Mouse (Mus musculus) midbrain, embryonic 11.5 days (tissue): ENCODE measurements at regions not wholly inside any gene's neighbourhood (a gene's known extent, or its start where the extent isn't known, plus 50 kb on each side); places are given as distances from the start of the nearest gene placed in this dataset.

Experiments used
- ATAC-seq: fragments of 200-750 bp; cut with Nextera tagmentation; 2 replicates; pipeline ENCODE4 v1.8.0; 2017; ENCODE audit warnings: moderate TSS enrichment, moderate library complexity; ENCODE audit not compliant: low FRiP score
- DNase-seq: peaks from one replicate; pipeline ENCODE4 v3.0.0; 2015; ENCODE audit warnings: low spot score; ENCODE audit errors: missing footprints
- H3K27ac ChIP-seq: fragments of 300-500 bp; sonication (generic); 2 replicates; pipeline ENCODE4 v1.5.1; 2014; ENCODE audit warnings: low read depth, low read length
- H3K27me3 ChIP-seq: fragments of 300-500 bp; sonication (generic); 2 replicates; pipeline ENCODE4 v1.6.1; 2014; ENCODE audit warnings: mild to moderate bottlenecking, low read length, moderate library complexity, mixed read lengths; ENCODE audit not compliant: control insufficient read depth, insufficient read depth
- H3K36me3 ChIP-seq: fragments of 300-500 bp; sonication (generic); 2 replicates; pipeline ENCODE4 v1.6.1; 2014; ENCODE audit warnings: mild to moderate bottlenecking, low read length, moderate library complexity, mixed read lengths; ENCODE audit not compliant: control insufficient read depth, insufficient read depth
- H3K4me1 ChIP-seq: fragments of 300-500 bp; sonication (generic); 2 replicates; pipeline ENCODE4 v1.6.1; 2014; ENCODE audit warnings: low read length; ENCODE audit not compliant: control insufficient read depth, insufficient read depth
- H3K4me2 ChIP-seq: fragments of 300-500 bp; sonication (generic); 2 replicates; pipeline ENCODE4 v1.6.1; 2014; ENCODE audit warnings: mild to moderate bottlenecking, moderate library complexity
- H3K4me3 ChIP-seq: fragments of 300-500 bp; sonication (generic); 2 replicates; pipeline ENCODE4 v1.5.1; 2014; ENCODE audit warnings: low read depth, low read length
- H3K9ac ChIP-seq: fragments of 300-500 bp; sonication (generic); 2 replicates; pipeline ENCODE4 v1.6.1; 2014; ENCODE audit warnings: low read length
- H3K9me3 ChIP-seq: fragments of 300-500 bp; sonication (generic); 2 replicates; pipeline ENCODE4 v1.6.1; 2016; ENCODE audit warnings: low read length; ENCODE audit not compliant: control insufficient read depth
- WGBS: fragments of 180-500 bp; shearing (Covaris S2); extraction: QIAGEN DNeasy Blood & Tissue Kit; methylation state at CpG from one replicate; pipeline ENCODE4 v1.1.7; 2014; 5-methylcytosine and 5-hydroxymethylcytosine counted together

GRCm38 (mm10) chr4:17160500-17160899 is 2444.8 kb upstream of the Gm12353 start:
- DNase-seq (no peak), ATAC-seq (no peak)
- Histone ChIP-seq H3K36me3 (no peaks in the 10 kb centered on the region), H3K9me3 (no peaks in the 10 kb centered on the region), H3K27me3 (no peaks in the 10 kb centered on the region), H3K9ac (no peak overlapping the region), H3K4me2 (no peak overlapping the region), H3K4me1 (no peaks in the 10 kb centered on the region), H3K4me3 (no peak overlapping the region), H3K27ac (no peak overlapping the region)

DNA sequence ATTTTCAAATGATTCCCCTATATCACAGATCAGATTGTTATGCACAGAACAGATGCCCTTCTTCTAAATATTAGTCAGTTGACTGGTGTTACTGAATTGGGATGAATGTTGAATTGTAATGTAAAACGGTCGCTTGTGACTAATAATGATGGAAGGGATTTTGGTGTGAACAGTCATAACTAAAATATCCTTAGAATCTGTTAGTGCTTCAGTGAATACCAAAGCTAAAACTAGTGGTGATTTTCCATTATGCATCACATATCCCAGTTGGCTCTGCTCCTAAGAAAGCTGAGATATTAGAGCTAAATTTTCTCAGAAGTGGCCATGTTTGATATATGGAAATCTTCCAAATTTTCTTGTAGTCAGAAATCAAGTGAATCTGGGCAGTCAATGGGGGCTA is 2441.7 kb upstream of the Gm12353 start:
- Histone ChIP-seq H3K27me3 (no peaks in the 10 kb centered on the region), H3K9me3 (no peaks in the 10 kb centered on the region), H3K4me1 (no peaks in the 10 kb centered on the region), H3K9ac (no peak overlapping the region), H3K4me2 (no peak overlapping the region), H3K4me3 (no peak overlapping the region), H3K27ac (no peak overlapping the region), H3K36me3 (no peaks in the 10 kb centered on the region)
- DNase-seq (no peak), ATAC-seq (no peak)
- 93% methylated on average over 2 of the region's 2 CpGs for WGBS

DNA sequence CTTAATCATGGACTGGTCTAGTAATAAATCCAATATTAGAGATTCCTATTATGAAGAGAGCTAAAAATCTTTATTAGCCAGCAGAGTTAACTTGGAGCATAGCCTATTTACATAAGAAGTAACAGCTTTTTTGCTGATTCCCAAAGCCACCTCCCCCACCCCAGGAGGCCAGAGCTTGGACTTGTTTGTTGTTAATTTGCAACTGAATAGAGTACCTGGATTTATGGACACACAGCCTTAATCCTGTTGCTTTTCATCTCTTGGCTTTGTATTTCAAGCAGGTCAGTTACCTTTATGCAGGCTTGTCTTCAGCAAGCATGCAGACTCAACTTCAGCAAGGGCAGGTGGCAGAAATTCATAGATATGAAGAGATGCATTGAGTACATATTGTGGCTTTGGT is 2396.5 kb upstream of the Gm12353 start:
- Histone ChIP-seq H3K9ac (no peak overlapping the region), H3K27ac (no peak overlapping the region), H3K4me3 (no peak overlapping the region), H3K4me2 (no peak overlapping the region), H3K27me3 (no peaks in the 10 kb centered on the region), H3K9me3 (no peaks in the 10 kb centered on the region), H3K4me1 (no peaks in the 10 kb centered on the region), H3K36me3 (no peaks in the 10 kb centered on the region)
- DNase-seq (peak; percentile 77), ATAC-seq (no peak)

DNA sequence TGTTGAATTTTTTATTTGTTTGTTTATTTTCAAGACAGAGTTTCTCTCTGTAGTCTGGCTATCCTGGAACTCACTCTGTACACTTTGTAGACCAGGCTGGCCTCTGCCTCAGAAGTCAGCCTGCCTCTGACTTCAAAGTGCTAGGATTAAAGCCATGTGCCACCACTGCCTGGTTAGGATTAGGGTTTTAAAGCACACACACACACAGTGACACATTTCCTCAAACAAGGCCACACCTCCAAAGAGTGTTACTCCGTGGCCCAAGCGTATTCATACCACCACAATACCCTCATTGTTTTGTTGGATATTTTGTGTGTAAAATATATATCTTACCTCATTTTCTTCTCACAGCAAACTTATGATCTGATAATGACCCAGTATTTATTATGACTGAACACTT is 2365.4 kb upstream of the Gm12353 start:
- no peaks in the 10 kb centered on the region for H3K4me1 ChIP-seq
- no peak overlapping the region for H3K4me3 ChIP-seq
- no peak overlapping the region for H3K4me2 ChIP-seq
- 72% methylated on average over 2 of the region's 2 CpGs for WGBS
- H3K36me3 ChIP-seq: no peaks in the 10 kb centered on the region
- peak; percentile 55; the same call in 1 of the 2 replicates for ATAC-seq
- no peaks in the 10 kb centered on the region for H3K27me3 ChIP-seq
- no peak overlapping the region for H3K9ac ChIP-seq
- no peak overlapping the region for H3K27ac ChIP-seq
- H3K9me3 ChIP-seq: no peaks in the 10 kb centered on the region
- no peak for DNase-seq

DNA sequence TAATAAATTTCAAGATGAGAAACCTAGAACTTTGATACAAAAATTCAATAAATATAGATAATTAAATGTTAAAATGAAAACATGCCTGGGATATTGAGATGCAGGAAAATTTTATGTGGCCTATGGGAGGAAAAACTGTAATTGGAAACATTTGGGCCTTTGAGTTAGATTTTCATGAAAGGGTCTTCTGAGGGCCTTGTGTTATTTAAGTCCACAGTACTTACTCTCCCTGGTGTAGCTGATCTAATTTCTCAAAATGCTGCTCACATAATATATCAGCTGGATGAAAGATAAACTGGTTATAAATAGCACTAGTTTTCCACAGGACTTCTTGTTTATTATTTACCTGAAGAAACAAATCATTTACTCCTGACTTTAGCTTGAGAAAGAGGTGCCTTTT is 2364.9 kb upstream of the Gm12353 start:
- Histone ChIP-seq H3K9me3 (no peaks in the 10 kb centered on the region), H3K36me3 (no peaks in the 10 kb centered on the region), H3K9ac (no peak overlapping the region), H3K27me3 (no peaks in the 10 kb centered on the region), H3K27ac (no peak overlapping the region), H3K4me1 (no peaks in the 10 kb centered on the region), H3K4me3 (no peak overlapping the region), H3K4me2 (no peak overlapping the region)
- DNase-seq (no peak), ATAC-seq (no peak)

DNA sequence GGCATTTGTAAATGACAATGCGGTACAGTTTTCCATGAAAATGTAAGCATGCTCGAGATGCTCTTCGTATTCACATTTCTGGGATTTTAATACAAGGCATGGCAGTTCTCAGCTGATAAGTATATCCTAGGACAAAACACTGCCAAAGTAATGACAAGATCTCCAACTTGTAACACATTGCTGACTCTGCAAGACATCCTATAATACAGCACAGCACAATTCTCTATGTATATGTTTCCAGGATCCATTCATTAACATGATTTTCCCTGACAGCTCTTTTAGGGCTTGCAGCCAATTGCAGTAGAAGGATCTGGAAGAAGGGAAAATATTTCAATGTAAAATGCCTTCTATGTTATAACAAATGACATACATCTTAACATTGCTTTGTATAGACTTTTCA is 2346.1 kb upstream of the Gm12353 start:
- no peak overlapping the region for H3K9ac ChIP-seq
- WGBS: 96% methylated on average over 3 of the region's 3 CpGs

GRCm38 (mm10) chr4:17261704-17262103 is 2343.5 kb upstream of the Gm12353 start:
- Histone ChIP-seq H3K27ac (no peak overlapping the region), H3K4me1 (no peaks in the 10 kb centered on the region), H3K36me3 (no peaks in the 10 kb centered on the region), H3K9ac (no peak overlapping the region), H3K4me3 (no peak overlapping the region), H3K9me3 (no peaks in the 10 kb centered on the region), H3K27me3 (no peaks in the 10 kb centered on the region), H3K4me2 (no peak overlapping the region)
- ATAC-seq: no peak
- no peak for DNase-seq

More for the DNA sequence above, 2346.1 kb upstream of the Gm12353 start:
- H3K4me2 ChIP-seq: no peak overlapping the region
- H3K9me3 ChIP-seq: no peaks in the 10 kb centered on the region
- H3K27ac ChIP-seq: no peak overlapping the region
- H3K4me3 ChIP-seq: no peak overlapping the region
- no peaks in the 10 kb centered on the region for H3K4me1 ChIP-seq
- H3K27me3 ChIP-seq: no peaks in the 10 kb centered on the region
- ATAC-seq: no peak
- no peaks in the 10 kb centered on the region for H3K36me3 ChIP-seq
- no peak for DNase-seq

- Histone ChIP-seq H3K9me3 (no peaks in the 10 kb centered on the region), H3K9ac (no peak overlapping the region), H3K27me3 (no peaks in the 10 kb centered on the region), H3K4me1 (no peaks in the 10 kb centered on the region), H3K4me2 (no peak overlapping the region), H3K36me3 (no peaks in the 10 kb centered on the region), H3K27ac (no peak overlapping the region), H3K4me3 (no peak overlapping the region)
- ATAC-seq: no peak
- no peak for DNase-seq
These were observed 2306.1 kb upstream of the Gm12353 start for GRCm38 (mm10) chr4:17299131-17299530.

GRCm38 (mm10) chr4:17319061-17319460 is 2286.2 kb upstream of the Gm12353 start:
- H3K9me3 ChIP-seq: no peaks in the 10 kb centered on the region
- H3K4me2 ChIP-seq: no peak overlapping the region
- DNase-seq: no peak
- H3K4me1 ChIP-seq: no peaks in the 10 kb centered on the region
- no peak overlapping the region for H3K27ac ChIP-seq
- H3K36me3 ChIP-seq: no peaks in the 10 kb centered on the region
- no peak overlapping the region for H3K4me3 ChIP-seq
- no peaks in the 10 kb centered on the region for H3K27me3 ChIP-seq
- no peak for ATAC-seq
- H3K9ac ChIP-seq: no peak overlapping the region

DNA sequence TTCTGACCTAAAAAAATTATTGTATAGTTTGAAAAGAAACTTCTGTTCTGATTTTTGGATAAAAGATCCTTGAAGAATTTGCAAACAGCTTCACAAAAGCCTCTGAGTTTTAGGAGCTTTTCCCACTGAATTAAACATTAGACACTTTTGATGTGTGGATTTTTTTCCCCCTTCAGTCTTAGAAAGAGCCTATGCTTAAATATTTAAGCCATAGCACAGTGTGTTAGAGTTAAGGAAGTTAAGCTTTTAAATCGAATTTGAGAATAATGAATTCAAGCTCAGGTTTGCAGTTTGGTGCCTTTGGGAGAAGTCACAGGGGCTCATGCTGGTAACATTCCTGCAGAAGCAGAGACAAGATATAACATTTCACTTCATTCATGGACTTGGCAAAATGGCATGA is 2257.2 kb upstream of the Gm12353 start:
- Histone ChIP-seq H3K4me3 (no peak overlapping the region), H3K4me2 (no peak overlapping the region), H3K9ac (no peak overlapping the region), H3K9me3 (no peaks in the 10 kb centered on the region), H3K27me3 (no peaks in the 10 kb centered on the region), H3K4me1 (no peaks in the 10 kb centered on the region), H3K27ac (no peak overlapping the region), H3K36me3 (no peaks in the 10 kb centered on the region)
- ATAC-seq (no peak), DNase-seq (no peak)
- WGBS: 58% methylated on average over 1 of the region's 1 CpGs
